Mouse (Mus musculus): ENCODE measurements at regions not wholly inside any gene's neighbourhood (a gene's known extent, or its start where the extent isn't known, plus 50 kb on each side); places are given as distances from the start of the nearest gene placed in this dataset.

DNA sequence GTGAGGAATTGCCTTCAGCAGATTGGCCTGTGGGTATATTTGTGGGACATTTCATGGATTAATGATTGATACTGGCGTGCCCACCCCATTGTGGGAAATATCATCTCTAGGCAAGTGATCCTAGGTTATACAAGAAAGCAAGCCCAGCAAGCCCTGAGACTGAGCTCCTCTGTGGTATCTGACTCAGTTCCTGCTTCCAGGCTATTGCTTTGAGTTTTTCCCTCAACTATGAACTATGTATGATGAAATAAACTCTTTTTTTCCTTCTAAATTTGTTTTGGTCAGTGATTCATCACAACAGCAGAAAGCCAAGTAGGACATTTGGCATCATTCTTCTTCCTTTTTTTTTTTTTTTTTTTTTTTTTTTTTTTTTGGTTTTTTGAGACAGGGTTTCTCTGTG is 119.8 kb downstream of the Tbr1 start:
- DNase-seq (ENCODE audit: low read depth) = peak; percentile 15

- DNase-seq (ENCODE audit: low read depth) = peak; percentile 4
Measured at GRCm38 (mm10) chr2:61938296-61938695, 108.0 kb upstream of the Slc4a10 start.

- no peak for DNase-seq (ENCODE audit: low read depth)
Measured at GRCm38 (mm10) chr2:61965916-61966315, 80.3 kb upstream of the Slc4a10 start.

DNA sequence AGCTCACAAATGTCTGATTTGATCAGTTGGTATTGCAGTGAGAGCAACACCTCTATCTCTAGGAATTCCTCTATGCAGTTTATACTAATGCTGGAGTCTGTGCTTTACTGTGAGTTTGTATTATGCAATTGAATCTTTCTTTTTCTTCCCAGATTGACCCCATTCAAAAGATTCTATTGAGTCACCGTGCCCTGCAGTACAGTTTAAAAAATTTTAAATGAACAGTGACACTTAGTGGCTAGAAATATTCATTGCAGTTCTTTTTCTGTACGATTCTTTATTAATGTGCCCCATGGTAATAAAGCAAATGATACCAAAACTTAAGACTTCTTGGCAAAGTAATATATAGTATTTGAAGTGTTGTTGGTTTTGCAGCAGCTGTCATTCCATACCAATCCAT is 78.5 kb upstream of the Slc4a10 start:
- peak; percentile 61 for DNase-seq (ENCODE audit: low read depth)

- DNase-seq (ENCODE audit: low read depth) = no peak
Measured at GRCm38 (mm10) chr2:61970029-61970428, 76.2 kb upstream of the Slc4a10 start.

- DNase-seq (ENCODE audit: low read depth) = no peak
Measured at GRCm38 (mm10) chr2:61984771-61985170, 61.5 kb upstream of the Slc4a10 start.

DNA sequence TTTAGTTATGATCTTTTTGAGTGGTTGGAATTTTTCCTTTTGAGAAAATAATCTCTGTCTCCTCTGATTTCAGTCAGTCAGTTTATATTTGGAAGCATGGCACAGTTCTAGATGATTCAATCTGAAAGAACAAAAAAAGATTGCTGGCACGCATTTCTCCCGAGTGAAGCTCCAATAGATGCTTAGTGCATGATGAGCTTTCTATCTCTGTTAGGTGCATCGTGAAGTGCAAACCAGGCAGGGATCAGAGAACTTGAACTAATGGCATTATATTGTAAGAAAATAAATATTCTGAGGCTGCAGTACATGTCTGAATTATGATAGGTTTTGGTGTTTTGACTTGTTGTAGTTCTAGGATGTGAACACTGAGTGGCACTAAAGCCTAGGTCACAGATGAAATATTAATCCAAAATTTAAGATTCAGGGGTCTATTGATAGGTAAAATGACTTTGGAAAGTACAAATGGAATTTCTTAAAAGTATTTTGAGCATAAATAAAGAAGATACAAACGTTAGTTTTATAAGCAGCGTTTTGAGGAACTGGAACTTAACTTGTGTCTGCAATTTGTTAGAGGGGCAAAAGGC is 59.2 kb upstream of the Slc4a10 start:
- DNase-seq (ENCODE audit: low read depth) = peak; percentile 33
